Mouse (Mus musculus) megakaryocyte, embryonic 14.5 days (primary cell): ENCODE results near the gene Egln1.

Experiments
- FLI1 ChIP-seq: IDR thresholded peaks from 2 replicates; pipeline ENCODE4 v1.6.1; 2012; ENCODE audit warnings: low read length, inconsistent platforms, mixed read lengths
- GATA1 ChIP-seq: IDR thresholded peaks from 3 replicates; pipeline ENCODE4 v1.6.1; 2012; ENCODE audit warnings: mixed read lengths, low read length, inconsistent platforms, borderline replicate concordance

DNA sequence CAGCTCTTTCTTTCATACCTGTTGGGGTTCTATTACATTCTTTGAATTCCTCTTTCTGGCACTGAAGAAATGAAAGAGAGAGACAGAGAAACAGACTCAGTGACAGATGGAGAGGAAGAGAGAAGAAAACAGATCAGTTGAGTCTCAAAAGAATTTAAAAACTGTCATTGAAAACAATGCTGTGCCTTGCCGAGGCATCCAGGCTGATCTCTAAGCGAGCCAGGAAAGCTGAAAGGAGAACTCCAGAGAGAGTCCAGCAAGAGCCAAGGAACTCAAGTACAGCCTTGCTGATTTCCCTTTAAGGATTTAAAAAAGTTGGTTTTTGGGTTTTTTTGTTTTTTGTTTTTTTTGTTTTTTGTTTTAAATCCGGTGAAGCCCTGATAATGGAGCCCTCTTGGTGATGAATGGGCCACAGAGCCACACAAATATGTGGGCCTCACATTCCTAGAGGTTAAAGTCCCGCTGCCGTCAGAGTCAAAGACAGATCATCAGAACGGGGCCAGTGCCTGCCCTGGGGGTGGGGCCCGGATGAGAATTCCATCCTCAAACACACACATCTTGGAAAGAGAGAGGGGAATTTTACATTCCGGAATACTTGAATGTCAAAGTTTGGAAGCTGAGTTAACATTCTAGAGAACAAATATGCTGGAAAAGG lies 11.2 kb upstream of the Egln1 start:
- TF ChIP-seq GATA1 = no peak
- no peak for TF ChIP-seq FLI1
